Mouse (Mus musculus): ENCODE measurements at regions not wholly inside any gene's neighbourhood (a gene's known extent, or its start where the extent isn't known, plus 50 kb on each side); places are given as distances from the start of the nearest gene placed in this dataset.

- no peak for TF ChIP-seq CTCF (IDR thresholded peaks at IDR 0.05; ENCODE audit: low read depth)
- no peak for TF ChIP-seq EP300 (optimal IDR thresholded peaks at IDR 0.05)
Measured at GRCm38 (mm10) chr13:59915734-59916133, 92.8 kb upstream of the Tut7 start.
